Mouse (Mus musculus) urinary bladder, postnatal 36 days (tissue): ENCODE data around the gene Mroh3.

Experiments used
- DNase-seq, 2 experiments: peaks; one replicate each; pipeline ENCODE4 v3.0.0; 2022; ENCODE audit warnings: low spot score in 2 of 2, mixed read lengths in 1 of 2

The Mroh3 gene

DNA sequence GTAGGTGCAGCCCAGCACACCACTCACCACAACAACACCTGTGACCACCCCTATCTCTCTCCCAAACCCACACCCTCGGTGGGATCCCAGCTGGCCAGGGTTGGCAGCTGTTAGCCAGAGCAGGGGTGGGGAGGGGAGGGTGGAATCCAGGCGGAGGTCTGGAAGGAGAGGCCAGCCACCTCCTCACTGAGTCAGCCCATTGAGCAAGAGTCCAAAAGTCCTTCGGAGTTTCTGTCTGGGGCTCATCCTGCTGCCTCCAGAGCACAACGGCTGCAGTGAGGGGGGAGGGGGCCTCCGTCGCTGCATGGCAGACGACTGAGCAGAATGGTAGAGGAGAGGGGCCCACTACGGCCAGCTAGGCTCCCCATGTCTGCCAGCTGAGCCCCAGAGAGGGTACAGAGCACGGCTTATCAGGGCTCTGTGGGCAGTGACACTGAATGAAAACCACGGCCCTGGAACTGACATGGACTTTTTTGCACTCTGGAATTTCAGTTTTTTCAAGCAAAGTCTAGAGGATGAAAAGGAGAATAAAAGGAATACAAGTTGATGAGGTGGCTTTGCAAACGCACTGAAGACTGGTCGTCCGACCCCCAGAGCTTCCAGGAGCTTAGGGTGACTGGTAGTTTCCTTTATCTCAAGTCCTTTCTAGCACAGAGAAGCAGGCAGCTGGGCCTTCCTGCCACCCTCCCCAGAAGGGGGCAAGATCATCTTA is 15.9 kb upstream of the Mroh3 start:
- DNase-seq = peak in 1 of 2 experiments; percentile 40

DNA sequence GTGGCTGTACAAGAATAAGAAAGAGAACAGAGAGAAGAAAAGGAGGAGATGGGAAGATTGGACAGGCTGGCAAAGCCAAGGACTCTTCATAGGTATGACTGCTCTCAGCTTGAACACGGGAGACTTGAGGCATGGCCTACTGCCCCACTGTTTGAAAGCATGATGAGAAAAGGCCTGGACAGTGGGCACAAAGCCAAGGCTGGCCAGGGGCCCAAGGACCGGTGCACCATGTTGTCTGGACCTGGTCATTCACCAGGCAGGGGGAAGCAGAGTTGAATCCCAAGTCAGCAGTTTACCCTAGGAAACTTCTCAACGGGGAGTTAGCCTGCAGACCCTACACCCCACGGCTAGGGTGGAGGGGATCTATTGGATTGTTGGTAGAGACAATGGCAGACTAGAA is 15.2 kb upstream of the Mroh3 start:
- DNase-seq = no peak

DNA sequence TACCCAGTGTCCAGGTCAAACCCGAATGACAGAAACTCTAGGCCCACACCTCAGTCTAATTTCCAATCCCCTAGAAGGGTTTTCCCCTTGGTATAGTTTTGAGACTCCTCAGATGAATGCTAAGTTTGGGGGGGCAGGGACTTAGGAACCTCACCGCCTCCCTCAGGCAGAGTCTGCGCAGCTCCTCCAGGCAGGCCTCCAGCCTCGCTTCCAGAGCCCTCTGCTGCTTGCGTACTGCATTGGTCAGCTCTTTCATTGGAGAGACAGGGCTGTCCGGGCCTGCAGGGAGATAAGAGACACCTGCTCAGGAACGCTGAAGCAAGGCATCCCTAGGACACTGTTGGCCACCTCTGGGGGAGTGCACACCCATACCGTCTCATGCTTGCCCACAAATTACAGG is 14.0 kb upstream of the Mroh3 start:
- DNase-seq = no peak

DNA sequence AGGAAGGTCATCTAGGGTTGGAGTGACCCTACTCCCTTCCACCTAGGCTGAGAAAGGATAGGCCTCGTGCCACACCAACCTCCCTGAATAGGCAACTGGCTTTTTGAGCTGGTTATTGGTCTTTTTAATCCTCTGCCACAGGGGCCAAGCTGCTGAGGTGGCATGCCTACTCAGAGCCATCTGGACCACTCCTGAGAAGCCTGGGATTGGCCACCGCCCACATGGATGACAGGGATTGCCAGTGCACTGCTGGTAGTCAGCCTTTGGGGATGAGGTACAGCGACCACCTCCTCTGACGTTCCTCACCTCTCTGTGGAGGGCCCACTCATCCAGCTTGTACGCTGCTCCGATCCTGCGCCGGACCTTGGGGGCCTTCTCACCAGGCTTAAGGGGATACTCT is 13.2 kb upstream of the Mroh3 start:
- DNase-seq = no peak

DNA sequence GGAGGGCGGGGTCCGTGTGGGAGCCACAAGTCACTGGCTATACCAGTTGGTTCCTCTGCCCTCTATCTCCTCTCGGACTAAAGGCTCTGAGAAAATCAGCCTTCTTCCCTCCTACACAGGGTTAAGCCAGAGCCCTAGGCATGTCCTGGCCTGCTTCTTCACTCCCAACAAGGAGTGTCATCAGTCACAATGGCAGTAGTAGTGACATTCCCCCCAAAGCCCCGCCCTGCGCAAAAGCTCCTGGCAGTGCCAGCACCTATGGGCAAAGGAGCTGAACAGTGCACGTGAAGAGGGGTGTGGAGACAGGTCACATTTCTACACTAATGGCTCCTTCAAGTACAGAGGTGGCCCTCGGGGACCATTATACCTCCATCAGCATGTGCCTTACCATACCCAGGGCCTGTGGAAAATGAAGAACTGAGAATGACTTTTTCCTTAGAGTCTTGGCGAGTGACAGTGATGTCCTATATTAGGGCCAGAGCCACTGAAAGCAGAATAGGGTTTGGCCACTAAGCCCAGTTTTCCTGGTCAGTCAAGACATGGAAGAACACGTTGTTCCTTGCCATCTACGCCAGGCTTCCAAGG is 11.2 kb upstream of the Mroh3 start:
- DNase-seq = peak; percentile 66 to 70

DNA sequence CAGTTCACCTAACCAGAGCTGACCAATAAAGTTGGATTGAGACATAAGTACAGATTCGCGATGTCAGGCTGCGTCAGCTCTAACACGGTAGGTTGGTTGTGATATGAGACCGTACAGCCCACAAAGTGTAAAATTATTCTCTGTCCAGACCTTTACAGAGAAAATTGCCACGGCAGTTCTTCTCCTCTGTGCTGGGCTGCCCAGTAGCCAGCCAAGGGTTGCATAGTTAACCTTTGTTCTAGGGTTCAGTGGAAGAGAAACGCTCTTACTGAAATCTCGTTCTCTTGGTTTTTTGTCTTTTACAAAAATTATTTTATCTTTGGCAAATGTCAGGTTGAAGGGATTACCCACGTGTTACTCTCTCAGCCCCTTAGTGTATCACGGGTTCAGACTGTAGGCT is 9.8 kb upstream of the Mroh3 start:
- DNase-seq = no peak

DNA sequence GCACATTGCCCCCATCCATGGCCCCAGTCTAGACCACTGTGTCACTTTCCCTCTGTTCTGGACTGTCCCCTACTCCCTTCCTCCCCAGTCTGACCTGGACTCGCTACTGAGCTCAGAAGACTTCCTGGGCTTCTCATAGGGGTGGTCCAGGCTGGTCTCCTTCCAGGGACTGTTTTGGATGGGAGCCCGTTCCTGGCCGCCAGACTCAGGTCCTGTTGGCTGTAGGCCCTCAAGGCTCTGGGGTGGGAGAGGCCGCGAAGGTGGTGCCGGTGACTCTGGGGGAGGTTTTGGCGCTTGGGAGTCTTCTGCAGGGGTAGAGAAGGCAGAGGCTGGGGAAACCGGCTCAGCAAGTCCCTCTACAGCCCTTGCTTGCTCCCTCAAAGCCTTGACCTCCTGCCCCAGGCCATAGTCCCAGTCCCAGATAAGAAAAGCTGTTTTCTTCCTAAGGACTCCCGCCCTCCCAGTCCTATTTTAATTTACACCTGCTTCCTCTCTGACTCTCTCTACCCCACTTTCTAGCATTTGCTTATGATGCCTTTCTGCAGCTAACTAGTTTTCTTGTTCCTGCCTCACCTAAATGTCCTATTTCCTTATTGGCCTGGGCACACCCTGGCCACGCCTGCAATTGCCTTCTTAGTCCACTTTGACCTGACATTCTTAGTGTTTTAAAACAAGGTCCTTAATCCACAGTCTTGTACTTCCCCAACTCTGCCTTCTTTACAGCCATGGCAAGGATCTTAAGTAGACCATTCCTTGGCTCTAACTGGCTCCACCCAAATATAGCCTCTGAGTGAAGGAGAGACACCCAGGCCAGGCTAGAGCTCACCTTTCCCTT is 7.6 kb upstream of the Mroh3 start:
- peak; percentile 65 to 70 for DNase-seq

DNA sequence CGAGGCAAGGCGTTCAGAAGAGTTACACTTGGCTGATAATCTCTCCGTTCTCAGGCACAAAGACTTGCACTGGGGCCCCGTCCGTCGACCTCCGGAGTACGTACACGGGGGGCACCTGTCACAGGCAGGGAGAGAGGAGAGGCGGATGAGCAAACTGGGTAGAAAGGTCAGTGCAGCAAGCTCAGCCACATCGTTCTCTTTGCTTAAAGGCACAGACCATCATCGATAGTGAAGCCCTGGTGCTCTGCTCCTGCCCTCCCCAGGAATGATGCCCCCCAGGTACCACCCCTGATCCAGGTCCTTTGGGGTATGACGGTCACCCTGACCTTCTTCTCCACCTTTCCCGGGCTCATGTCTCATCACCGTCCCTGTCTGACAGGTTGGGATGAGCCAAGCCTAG is 1.7 kb upstream of the Mroh3 start:
- DNase-seq = no peak

DNA sequence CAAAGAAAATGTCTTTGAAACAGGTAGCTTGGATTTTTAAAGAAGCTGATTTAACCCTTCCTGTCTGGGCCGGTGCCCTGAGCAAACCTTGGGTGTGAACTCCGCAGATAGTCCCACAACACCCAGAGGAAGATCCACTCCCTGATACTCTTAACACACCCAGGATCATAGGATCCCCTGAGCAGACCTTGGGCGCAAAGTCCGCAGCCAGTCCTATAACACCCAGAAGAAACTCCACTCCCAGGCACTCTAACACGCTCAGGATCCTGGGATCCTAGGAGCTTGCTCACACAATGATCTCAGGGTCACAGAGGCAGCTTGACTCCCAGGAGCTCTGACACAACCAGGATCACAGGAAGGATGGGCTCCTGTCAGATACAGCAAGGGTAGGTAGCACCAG is 22.6 kb downstream of the Mroh3 start:
- no peak for DNase-seq

DNA sequence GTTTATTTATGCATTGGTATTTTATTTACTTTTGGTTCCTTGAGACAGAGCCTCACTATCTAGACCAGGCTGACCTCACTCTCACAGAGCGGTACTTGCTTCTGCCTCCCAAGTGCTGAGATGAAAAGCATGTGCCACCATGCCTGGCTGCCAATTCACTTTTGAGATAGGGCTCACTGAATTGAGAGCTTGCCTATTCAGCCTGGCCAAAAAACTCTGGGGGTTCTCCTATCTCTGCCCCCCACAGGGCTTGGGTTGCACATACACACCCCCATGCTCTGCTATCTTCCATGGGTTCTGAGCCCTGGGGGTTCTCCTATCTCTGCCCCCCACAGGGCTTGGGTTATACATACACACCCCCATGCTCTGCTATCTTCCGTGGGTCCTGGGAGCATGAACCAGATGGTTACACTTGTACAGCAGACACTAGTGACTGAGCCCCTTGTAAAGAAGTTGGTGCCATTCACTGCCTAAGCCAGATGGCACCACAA is 33.1 kb downstream of the Mroh3 start:
- DNase-seq = no peak

DNA sequence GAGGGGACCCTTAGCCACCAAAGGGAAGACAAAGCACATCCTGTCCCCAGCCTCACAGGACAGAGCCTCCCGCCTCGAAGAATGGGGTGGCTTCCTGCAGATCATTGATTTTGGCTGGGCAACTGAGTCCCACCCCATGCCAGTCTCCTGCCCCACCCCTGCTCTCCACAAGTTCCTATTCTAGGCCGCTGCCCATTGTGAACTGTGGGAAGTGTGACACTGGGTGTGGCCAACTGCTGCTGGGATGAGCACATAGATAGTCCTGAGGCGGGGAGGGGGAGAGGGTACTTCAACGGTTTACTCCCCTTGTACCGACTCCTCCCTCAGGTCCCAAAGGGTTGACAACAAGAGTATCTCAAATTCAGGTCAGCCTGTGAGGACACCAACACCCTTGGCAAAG is 33.9 kb downstream of the Mroh3 start:
- no peak for DNase-seq

DNA sequence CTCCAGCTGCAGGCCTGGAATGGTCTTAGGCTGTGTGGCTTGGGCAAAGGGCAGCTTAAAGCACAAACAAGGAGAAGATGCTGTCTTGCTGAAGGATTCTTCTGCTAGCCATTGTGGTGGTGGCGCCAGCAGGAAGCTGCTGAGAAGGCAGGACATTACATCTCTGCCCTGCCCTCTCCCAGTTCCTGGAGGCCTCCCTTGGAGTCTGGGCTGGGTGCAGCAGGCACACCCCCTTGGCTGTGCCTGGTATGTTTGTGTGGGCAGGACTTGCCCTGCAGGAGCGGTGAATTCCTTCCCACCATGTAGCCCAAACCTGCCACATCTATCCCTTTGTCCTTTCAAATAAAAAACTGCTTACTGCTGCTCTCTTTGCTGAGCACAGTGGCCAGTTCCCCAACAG is 35.5 kb downstream of the Mroh3 start:
- no peak for DNase-seq

DNA sequence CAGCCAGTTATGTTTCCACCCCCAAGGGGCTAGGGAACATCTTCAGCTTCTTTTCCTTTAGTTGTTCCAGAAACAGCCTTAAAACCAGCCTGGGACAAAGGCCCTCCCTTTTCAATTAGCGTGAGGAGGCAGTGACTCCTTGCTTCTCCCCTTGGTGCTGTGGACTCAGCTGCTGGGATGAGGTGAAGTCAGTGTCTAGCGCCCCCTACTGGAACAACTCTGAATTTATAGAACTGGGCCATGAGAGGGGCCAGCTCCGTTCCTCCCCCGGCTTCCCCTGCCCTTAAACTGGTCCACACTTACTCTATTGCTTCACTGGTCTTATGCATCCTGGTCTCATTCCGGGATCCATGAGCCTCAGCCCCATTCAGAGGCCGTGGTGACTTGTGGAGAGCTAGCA is 37.4 kb downstream of the Mroh3 start:
- no peak for DNase-seq

DNA sequence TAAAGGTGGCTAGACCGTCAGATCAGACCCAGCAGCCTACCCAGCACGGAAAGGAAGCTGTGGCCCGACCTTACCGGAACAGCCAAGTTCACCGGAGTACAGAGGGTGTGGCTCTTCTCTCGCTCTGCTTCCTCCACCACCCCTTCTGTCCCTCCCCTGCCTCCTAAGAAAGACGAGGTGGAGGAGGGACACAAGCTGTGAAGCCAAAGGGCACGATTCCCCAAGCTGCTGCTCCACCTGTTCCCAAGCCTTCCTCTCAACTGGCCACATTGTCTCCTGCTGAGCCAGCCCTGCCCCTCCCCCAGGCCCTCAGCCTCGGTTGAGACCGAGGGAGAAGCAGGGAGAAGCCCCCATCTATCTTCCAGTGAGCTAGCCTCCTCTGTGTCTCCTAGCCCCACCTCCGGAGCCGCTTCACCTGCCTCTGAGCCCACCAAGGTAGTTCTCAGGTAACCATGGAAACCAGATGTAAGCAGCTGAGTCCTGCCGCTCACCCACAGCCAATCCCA is 38.5 kb downstream of the Mroh3 start:
- peak in 1 of 2 experiments; percentile 29 for DNase-seq

DNA sequence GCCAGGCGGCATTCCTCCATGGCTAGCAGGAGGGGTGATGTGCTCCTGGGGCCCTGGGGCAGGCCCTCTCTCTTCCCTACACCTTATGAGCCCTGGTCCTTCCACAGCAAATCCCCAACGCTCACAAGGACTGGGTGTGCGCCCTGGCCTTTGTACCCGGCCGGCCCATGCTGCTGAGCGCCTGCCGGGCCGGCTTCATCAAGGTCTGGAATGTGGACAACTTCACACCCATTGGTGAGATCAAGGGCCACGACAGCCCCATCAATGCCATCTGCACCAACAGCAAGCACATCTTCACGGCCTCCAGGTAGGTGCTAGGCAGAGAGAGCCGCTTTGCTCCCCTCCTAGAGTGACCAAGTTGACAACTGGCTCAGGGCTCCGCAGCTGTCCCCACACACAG is 39.9 kb downstream of the Mroh3 start:
- no peak for DNase-seq

DNA sequence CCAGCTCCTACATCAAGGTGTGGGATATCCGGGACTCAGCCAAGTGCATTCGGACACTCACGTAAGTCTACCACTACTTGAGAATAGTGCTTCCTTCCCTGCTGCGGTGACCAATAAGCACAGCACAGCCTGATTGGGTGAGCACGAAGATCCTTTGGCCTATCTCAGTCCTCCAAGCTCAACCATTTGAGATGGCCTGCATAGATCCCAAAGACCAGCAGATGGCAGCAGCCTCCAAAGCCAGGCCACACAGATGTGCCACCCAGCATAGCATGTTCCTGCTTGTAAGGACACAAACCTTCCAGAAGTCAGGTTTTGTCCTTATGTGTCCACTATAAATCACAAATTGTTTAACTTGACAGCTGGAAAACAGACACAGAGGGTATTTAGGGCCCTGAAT is 42.5 kb downstream of the Mroh3 start:
- peak; percentile 74 to 78 for DNase-seq

DNA sequence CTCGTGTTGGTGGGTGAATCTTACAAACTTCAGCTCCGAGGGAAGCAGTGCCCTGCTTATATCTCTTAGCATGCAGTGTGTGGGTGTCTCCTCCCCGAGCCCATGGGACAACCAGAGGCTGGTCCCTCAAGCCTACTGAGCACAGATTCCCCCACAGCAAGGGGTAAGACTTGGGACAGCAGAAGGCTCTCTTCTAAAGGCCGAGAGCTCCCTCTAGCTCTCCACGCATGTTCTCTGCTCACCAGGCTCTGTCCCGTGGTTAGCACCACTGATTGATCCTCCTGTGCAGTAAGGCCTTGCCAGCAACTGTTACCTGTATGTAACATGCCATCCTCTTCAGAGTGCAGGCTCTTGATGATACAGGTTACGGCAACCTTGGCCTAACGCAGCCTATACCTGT is 45.0 kb downstream of the Mroh3 start:
- no peak for DNase-seq

DNA sequence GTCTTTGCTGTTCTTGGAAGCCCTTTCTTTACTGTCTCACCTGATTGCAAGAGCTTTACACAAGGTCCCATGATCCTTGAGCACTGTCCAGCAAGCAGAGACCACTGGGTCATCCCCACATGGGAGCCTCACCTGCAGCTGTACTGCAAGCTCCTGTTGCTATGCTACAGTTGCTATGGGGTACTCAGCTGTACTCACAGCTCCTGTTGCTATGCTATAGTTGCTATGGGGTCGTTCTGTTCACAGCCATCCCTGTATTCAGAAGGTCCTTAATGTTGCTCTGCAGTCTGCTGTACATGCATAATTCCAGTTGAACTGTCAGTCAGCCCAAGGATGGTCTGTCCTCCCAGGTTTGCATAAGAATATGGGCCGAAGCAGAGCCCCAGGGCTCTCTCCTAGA is 47.2 kb downstream of the Mroh3 start:
- no peak for DNase-seq

DNA sequence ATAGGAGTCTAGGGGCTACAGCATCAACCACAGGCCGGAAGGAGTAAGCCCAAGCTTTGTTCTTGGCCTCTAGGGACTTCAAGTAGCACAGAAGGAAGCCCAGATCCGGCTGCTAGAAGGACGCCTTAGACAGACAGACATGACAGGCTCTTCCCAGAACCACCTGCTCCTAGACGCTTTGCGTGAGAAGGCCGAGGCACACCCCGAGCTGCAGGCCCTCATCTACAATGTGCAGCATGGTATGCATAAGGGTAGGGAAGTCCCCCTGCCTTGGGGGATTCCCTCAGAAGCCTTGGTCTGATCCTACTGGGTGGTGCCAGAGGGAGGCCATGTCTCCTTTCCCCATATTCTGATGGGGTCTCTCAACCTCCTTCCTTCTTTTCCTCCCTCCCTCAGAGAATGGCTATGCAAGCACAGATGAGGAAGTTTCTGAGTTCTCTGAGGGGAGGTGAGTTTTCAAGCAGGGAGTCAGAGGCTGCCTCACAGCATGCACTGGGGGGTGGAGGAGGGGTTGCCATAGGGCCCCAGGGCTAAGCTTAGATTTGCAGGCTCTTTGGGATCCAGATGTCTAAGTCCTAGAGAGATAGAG is 51.2 kb downstream of the Mroh3 start:
- no peak for DNase-seq

DNA sequence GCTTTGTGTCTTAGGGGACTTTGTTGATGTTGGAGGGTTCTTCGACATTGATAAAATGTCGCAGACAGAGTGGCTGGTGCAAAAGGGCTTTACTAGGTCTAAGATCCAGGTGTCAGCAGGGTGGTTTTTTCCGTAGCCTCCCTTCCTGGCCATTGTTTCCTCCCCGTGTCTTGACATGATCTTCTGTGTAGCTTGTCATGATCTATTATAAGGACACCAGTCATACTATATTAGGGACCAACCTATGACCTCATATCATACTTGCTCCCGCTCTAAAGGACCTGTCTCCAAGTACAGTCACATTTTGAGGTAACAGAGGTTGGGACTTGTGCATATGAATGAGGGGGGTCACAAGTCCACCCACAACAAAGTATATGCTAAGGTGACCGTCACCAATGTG is 51.7 kb downstream of the Mroh3 start:
- DNase-seq = no peak

DNA sequence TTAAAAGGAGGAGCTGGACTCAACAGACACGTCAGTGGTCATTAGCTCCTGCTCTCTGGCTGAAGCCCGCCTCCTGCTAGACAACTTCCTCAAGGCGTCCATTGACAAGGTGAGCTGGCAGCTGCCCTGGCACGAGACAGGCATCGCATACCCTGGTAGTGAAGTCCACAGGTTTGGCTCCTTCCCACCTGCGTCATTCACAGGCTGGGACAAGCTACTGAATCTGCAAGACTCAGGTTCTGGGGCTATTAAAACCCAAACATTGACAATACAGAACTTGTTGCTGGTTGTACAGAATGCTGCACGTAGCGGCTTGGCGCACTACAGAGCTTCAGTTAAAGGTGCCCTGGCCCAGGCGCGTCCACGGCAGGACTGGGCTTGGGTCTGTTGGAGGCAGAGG is 52.3 kb downstream of the Mroh3 start:
- DNase-seq = no peak

DNA sequence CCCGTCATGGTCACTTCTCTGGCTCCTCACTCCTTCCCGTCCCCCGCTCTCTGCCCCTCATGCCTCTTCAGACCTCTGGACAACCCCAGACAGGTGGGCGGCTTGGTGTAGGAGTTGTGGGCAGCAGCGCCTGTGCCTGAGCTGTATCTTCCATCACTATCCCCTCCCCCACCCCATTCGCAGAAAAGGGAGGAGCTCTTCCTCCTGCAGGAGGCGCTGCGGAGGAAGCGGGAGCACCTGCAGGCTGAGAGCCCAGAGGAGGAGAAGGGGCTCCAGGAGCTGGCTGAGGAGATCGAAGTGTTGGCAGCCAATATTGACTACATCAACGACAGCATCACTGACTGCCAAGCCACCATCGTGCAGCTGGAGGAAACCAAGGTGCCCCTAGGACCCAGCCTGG is 52.8 kb downstream of the Mroh3 start:
- DNase-seq = no peak
